Mouse (Mus musculus): ENCODE data around the gene Mkln1. TPM values are rescaled to one million over a fixed set of nuclear protein-coding genes. Genes with fewer than 3 reads are reported as not detected.

The Mkln1 gene
- 130 and 142 TPM in 2 replicates for polyA plus RNA-seq (2015; fragmentation: Nextera tagmentation; extraction: Ambion mirVana)

DNA sequence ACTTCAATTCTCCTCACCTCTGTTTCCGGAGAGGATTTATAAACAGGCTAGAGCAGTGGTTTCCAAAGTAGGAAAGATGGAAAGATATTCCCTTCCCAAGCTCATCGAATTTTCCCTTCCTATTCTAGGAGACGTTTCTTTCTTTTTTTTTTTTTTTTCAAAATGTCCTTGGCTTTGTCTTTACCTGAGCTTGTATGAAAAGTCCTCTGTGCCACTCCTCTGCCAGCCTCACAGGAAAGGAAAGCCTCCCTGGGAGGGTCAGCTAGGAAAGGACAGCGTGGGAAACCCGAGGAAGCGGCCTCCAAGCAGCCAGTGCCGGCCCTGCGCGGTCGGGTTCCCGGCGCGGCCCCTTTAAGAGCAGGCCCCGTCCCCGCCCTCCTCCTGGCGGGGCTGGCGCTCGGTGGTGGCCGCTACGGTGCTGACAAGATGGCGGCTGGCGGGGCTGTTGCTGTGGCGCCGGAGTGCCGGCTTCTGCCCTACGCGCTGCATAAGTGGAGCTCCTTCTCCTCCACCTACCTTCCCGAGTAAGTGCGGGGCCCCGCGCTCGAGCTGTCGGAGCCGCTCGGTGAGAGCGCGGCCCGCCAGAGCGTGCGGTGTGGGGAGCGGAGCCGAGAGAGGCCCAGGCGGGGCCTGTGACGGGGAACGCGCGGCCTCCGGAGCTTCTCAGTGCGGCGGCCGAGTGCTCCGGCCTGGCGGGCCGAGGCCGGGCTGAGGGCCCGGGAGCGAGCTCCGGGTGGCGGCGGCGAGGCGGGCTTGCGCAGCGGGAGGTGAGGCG, at the start of gene Mkln1:
Gene Mkln1 (plus strand): TSS at position 305 of the 775 bp plus-strand sequence.
- WGBS (ENCODE audit: insufficient replicate concordance): under 1% methylated on average over 64 of the region's 65 CpGs
- Histone ChIP-seq H3K27me3 (ENCODE audit: control insufficient read depth, insufficient read depth, low read depth, low read length) (no peaks in the 10 kb centered on the region), H3K36me3 (ENCODE audit: control insufficient read depth, insufficient read depth) (no peaks in the 10 kb centered on the region), H3K4me2 (ENCODE audit: low read depth, low read length) (peak within 1 kb of the TSS; percentile 80), H3K4me1 (ENCODE audit: control insufficient read depth, low read depth, low read length) (peaks cover 37% of the 10 kb centered on the region), H3K9ac (ENCODE audit: low read depth, low read length) (peak within 1 kb of the TSS; percentile 99), H3K27ac (ENCODE audit: low read length) (peak within 1 kb of the TSS; percentile 90), H3K4me3 (ENCODE audit: low read depth, low read length) (peak within 1 kb of the TSS; percentile 82), H3K9me3 (replicated peaks; ENCODE audit: control insufficient read depth, low read length) (no peaks in the 10 kb centered on the region)
- peak; percentile 96 for ATAC-seq (ENCODE audit: low read depth)

DNA sequence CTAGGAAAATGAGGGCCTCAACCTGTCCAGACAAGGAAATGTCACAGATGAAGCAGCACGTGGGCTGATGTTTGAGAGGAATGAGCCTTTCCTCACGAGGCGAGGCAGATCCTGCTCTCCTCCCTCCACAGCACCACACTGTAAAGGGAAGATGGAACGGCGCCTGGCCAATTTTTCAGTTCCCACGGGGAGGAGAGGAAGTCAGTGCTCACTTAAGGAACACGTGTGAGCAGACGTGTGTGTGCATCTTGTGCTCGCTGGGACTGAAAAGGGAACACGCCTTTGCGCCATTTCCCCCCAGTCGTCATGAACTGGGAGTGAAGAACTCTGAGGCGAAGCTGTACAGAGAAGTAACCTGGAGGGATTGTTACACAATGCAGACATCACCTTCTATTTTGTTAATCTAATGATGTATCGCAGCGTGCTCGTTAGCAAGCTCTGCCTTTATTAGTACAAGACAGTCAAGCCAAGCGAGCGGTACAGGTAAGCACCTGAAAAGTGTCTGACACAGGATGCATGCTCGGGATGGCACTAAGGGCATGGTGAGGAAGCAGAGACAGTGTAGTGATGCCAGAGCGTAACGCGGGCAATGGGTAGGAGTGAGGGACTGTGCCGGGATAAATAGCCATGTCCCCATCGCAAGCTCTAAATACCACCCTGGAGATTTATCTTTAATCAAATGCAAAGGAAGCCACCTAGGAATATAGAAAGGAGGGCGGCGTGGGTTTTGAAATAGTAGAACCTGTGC, 41.9 kb upstream of the Mkln1 start:
- no peak for ATAC-seq (ENCODE audit: low read depth)
- H3K9me3 ChIP-seq (replicated peaks; ENCODE audit: control insufficient read depth, low read length): no peaks in the 10 kb centered on the region
- no peak overlapping the region for H3K27ac ChIP-seq (ENCODE audit: low read length)
- 73% methylated on average over 26 of the region's 26 CpGs for WGBS (ENCODE audit: insufficient replicate concordance)
- no peaks in the 10 kb centered on the region for H3K27me3 ChIP-seq (ENCODE audit: control insufficient read depth, insufficient read depth, low read depth, low read length)
- H3K36me3 ChIP-seq (ENCODE audit: control insufficient read depth, insufficient read depth): no peaks in the 10 kb centered on the region
- H3K4me2 ChIP-seq (ENCODE audit: low read depth, low read length): no peak overlapping the region
- H3K9ac ChIP-seq (ENCODE audit: low read depth, low read length): no peak overlapping the region
- H3K4me1 ChIP-seq (ENCODE audit: control insufficient read depth, low read depth, low read length): no peaks in the 10 kb centered on the region
- H3K4me3 ChIP-seq (ENCODE audit: low read depth, low read length): no peak overlapping the region

DNA sequence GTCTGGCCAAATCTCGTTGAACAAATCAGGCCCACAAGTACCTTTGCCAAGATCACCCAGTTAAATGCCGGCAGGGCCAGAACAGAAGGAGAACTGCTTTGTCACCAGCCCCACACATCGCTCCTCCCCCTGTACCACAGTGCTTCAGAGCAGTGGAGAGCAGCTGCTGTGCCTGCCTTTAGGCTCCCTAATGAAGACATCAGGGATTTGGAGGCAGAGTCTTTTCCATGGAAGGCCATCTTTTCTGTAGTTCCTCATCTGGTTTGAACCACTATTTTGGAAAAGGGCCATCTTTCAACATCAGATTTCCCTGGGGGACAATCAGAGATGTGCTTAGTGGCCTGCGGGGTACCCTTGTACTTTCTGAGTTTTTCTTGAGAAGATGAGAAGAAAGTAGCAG, 41.2 kb upstream of the Mkln1 start:
- Histone ChIP-seq H3K4me1 (ENCODE audit: control insufficient read depth, low read depth, low read length) (no peaks in the 10 kb centered on the region), H3K4me3 (ENCODE audit: low read depth, low read length) (no peak overlapping the region), H3K9me3 (replicated peaks; ENCODE audit: control insufficient read depth, low read length) (no peaks in the 10 kb centered on the region), H3K27me3 (ENCODE audit: control insufficient read depth, insufficient read depth, low read depth, low read length) (no peaks in the 10 kb centered on the region), H3K27ac (ENCODE audit: low read length) (no peak overlapping the region), H3K36me3 (ENCODE audit: control insufficient read depth, insufficient read depth) (no peaks in the 10 kb centered on the region), H3K9ac (ENCODE audit: low read depth, low read length) (no peak overlapping the region), H3K4me2 (ENCODE audit: low read depth, low read length) (no peak overlapping the region)
- no peak for ATAC-seq (ENCODE audit: low read depth)
- WGBS (ENCODE audit: insufficient replicate concordance): 61% methylated on average over 4 of the region's 4 CpGs

DNA sequence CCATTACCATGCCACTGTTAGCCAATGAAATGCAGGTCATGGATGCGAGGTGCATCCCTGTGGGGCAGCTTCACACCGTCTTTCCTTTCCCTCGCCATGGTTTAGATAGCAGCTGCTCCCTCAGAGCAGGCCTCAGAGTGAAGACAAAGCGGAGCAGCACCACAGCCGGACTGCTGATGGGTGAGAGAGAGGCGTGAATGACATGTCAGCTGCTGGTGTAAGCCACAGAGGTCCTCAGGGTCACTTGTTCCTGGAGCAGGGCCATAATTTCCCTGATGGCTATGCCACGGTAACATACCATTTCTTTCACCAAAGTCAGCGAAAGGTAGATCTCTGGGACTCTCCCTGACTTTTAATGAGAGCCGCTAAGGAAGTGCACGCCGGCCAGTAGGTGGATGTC, 35.9 kb upstream of the Mkln1 start:
- Histone ChIP-seq H3K9ac (ENCODE audit: low read depth, low read length) (no peak overlapping the region), H3K4me2 (ENCODE audit: low read depth, low read length) (no peak overlapping the region), H3K9me3 (replicated peaks; ENCODE audit: control insufficient read depth, low read length) (no peaks in the 10 kb centered on the region), H3K4me1 (ENCODE audit: control insufficient read depth, low read depth, low read length) (no peaks in the 10 kb centered on the region), H3K4me3 (ENCODE audit: low read depth, low read length) (no peak overlapping the region), H3K36me3 (ENCODE audit: control insufficient read depth, insufficient read depth) (no peaks in the 10 kb centered on the region), H3K27me3 (ENCODE audit: control insufficient read depth, insufficient read depth, low read depth, low read length) (no peaks in the 10 kb centered on the region), H3K27ac (ENCODE audit: low read length) (no peak overlapping the region)
- WGBS (ENCODE audit: insufficient replicate concordance): 64% methylated on average over 11 of the region's 11 CpGs
- no peak for ATAC-seq (ENCODE audit: low read depth)

DNA sequence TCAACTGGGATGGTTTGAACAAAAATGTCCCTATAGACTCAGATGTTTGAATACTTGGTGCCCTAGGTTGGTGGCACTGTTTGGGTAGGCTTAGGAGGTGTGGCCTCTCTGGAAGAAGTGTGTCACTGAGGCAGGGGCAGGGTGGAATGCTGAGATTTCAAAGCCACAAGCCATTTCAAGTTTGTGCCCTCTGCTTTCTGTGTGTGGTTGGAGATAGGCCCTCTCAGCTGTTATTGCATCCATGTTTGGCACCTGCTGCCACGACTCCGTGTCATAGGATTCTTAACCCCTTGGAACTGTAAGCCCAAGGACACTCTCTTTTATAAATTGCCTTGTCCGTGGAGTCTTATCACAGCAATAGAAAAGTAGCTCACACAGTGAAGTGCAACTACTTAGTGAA, 34.1 kb upstream of the Mkln1 start:
- no peak for ATAC-seq (ENCODE audit: low read depth)
- 74% methylated on average over 3 of the region's 3 CpGs for WGBS (ENCODE audit: insufficient replicate concordance)

DNA sequence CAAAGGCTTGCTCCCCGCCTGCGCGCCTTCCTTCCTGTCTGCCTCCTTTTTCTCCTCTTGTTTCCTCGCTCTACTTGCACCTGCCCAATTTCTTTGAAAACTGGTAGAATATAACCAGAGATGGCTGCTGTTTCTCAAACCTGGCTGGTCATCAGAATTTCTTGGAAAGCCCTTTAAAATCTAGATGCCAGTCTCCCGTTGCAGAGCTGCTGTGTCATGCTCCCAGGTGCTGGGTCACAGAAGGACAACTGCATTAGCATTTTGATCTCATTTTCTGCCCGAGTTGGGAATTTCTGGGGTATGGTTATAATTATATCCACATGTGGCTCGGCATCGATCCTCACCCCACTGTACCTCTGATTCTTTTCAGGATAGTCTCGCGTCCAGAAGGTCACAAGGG, 30.6 kb upstream of the Mkln1 start:
- no peak overlapping the region for H3K27ac ChIP-seq (ENCODE audit: low read length)
- 62% methylated on average over 10 of the region's 10 CpGs for WGBS (ENCODE audit: insufficient replicate concordance)
- H3K9me3 ChIP-seq (replicated peaks; ENCODE audit: control insufficient read depth, low read length): no peaks in the 10 kb centered on the region
- H3K27me3 ChIP-seq (ENCODE audit: control insufficient read depth, insufficient read depth, low read depth, low read length): no peaks in the 10 kb centered on the region
- H3K4me1 ChIP-seq (ENCODE audit: control insufficient read depth, low read depth, low read length): no peaks in the 10 kb centered on the region
- no peak overlapping the region for H3K4me2 ChIP-seq (ENCODE audit: low read depth, low read length)
- no peak overlapping the region for H3K9ac ChIP-seq (ENCODE audit: low read depth, low read length)
- no peaks in the 10 kb centered on the region for H3K36me3 ChIP-seq (ENCODE audit: control insufficient read depth, insufficient read depth)
- no peak overlapping the region for H3K4me3 ChIP-seq (ENCODE audit: low read depth, low read length)
- ATAC-seq (ENCODE audit: low read depth): no peak

More for the DNA sequence above, 34.1 kb upstream of the Mkln1 start:
- no peak overlapping the region for H3K27ac ChIP-seq (ENCODE audit: low read length)
- H3K4me3 ChIP-seq (ENCODE audit: low read depth, low read length): no peak overlapping the region
- no peaks in the 10 kb centered on the region for H3K9me3 ChIP-seq (replicated peaks; ENCODE audit: control insufficient read depth, low read length)
- H3K36me3 ChIP-seq (ENCODE audit: control insufficient read depth, insufficient read depth): no peaks in the 10 kb centered on the region
- no peak overlapping the region for H3K4me2 ChIP-seq (ENCODE audit: low read depth, low read length)
- no peaks in the 10 kb centered on the region for H3K27me3 ChIP-seq (ENCODE audit: control insufficient read depth, insufficient read depth, low read depth, low read length)
- H3K9ac ChIP-seq (ENCODE audit: low read depth, low read length): no peak overlapping the region
- no peaks in the 10 kb centered on the region for H3K4me1 ChIP-seq (ENCODE audit: control insufficient read depth, low read depth, low read length)

DNA sequence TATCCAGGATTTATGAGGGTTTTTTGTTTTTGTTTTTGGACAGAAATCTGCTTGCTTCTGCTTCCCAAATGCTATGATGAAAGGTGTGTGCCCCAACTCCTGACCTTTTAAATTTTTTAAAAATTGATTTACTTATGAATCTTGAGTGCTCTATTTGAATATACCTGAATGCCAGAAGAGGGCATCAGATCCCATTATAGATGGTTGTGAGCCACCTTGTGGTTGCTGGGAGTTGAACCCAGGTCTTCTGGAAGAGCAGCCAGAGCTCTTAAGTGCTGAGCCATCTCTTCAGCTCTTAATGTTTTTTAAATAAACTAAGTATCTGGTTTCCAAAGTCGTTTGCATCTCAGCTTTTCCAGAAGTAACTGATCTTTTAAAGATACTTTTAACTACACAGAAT, 30.0 kb upstream of the Mkln1 start:
- Histone ChIP-seq H3K4me2 (ENCODE audit: low read depth, low read length) (no peak overlapping the region), H3K36me3 (ENCODE audit: control insufficient read depth, insufficient read depth) (no peaks in the 10 kb centered on the region), H3K27me3 (ENCODE audit: control insufficient read depth, insufficient read depth, low read depth, low read length) (no peaks in the 10 kb centered on the region), H3K27ac (ENCODE audit: low read length) (no peak overlapping the region), H3K9ac (ENCODE audit: low read depth, low read length) (no peak overlapping the region), H3K4me1 (ENCODE audit: control insufficient read depth, low read depth, low read length) (no peaks in the 10 kb centered on the region), H3K9me3 (replicated peaks; ENCODE audit: control insufficient read depth, low read length) (no peaks in the 10 kb centered on the region), H3K4me3 (ENCODE audit: low read depth, low read length) (no peak overlapping the region)
- 29% methylated on average over 1 of the region's 1 CpGs for WGBS (ENCODE audit: insufficient replicate concordance)
- ATAC-seq (ENCODE audit: low read depth): no peak

DNA sequence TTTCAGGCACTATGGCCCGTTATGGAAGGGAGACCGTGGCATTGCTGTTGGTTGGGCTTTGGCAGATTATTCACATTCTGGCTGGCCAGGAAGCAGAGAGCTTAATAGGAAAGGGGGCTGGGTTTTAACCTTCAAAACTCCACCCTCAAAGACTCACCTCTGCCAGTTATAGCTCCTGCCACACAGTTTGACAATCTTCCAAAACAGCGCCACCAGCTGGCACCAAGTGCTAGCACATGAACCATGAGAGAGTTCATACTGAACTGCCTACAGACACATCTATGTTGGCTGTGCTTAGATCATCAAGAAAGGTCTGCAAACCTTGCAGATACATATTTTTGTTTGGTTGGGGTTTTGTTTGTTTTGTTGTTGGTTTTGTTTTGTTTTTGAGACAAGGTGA, 28.7 kb upstream of the Mkln1 start:
- no peak overlapping the region for H3K4me2 ChIP-seq (ENCODE audit: low read depth, low read length)
- ATAC-seq (ENCODE audit: low read depth): no peak
- WGBS (ENCODE audit: insufficient replicate concordance): 66% methylated on average over 3 of the region's 3 CpGs
- H3K27me3 ChIP-seq (ENCODE audit: control insufficient read depth, insufficient read depth, low read depth, low read length): no peaks in the 10 kb centered on the region
- H3K27ac ChIP-seq (ENCODE audit: low read length): no peak overlapping the region
- no peaks in the 10 kb centered on the region for H3K9me3 ChIP-seq (replicated peaks; ENCODE audit: control insufficient read depth, low read length)
- H3K36me3 ChIP-seq (ENCODE audit: control insufficient read depth, insufficient read depth): no peaks in the 10 kb centered on the region
- no peak overlapping the region for H3K9ac ChIP-seq (ENCODE audit: low read depth, low read length)
- no peak overlapping the region for H3K4me3 ChIP-seq (ENCODE audit: low read depth, low read length)
- no peaks in the 10 kb centered on the region for H3K4me1 ChIP-seq (ENCODE audit: control insufficient read depth, low read depth, low read length)

DNA sequence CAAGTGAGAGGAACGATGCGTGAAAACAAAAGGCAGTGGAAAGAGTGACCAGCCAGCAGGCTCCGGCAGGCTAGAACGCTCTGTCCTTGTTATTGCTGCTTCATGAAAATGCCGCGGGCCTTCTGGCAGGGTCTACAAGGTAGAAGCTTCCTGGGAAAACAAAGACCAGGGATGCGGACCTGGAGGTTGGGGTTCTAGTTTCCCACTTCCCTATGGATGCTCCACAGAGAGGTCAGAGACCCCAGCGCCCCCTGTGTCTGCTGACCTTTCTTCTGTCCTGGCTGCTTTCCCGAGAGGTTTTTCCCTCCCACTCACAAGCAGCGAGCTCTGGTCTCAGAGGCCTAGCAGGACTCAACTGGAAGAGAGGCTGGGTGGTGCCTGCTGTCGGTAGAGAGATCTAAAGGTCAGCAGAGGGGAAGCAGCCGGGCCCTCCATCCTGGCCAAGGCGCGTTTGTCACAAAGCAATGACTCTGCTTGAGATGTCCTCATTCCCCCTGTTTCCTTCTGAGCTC, 27.9 kb upstream of the Mkln1 start:
- 61% methylated on average over 14 of the region's 14 CpGs for WGBS (ENCODE audit: insufficient replicate concordance)
- H3K27me3 ChIP-seq (ENCODE audit: control insufficient read depth, insufficient read depth, low read depth, low read length): no peaks in the 10 kb centered on the region

More for the DNA sequence above, 27.9 kb upstream of the Mkln1 start:
- H3K9me3 ChIP-seq (replicated peaks; ENCODE audit: control insufficient read depth, low read length): no peaks in the 10 kb centered on the region
- no peak overlapping the region for H3K4me3 ChIP-seq (ENCODE audit: low read depth, low read length)
- no peaks in the 10 kb centered on the region for H3K36me3 ChIP-seq (ENCODE audit: control insufficient read depth, insufficient read depth)
- H3K4me2 ChIP-seq (ENCODE audit: low read depth, low read length): no peak overlapping the region
- H3K27ac ChIP-seq (ENCODE audit: low read length): no peak overlapping the region
- ATAC-seq (ENCODE audit: low read depth): no peak
- no peaks in the 10 kb centered on the region for H3K4me1 ChIP-seq (ENCODE audit: control insufficient read depth, low read depth, low read length)
- no peak overlapping the region for H3K9ac ChIP-seq (ENCODE audit: low read depth, low read length)
